Mouse (Mus musculus) NIH3T3 (cell line): ENCODE results near the gene Spop.
"Not testable (repeated sequence)": the region's sequence is repeated elsewhere in the genome, so short reads cannot be mapped to it uniquely, and the experiment has no call there.

Experiments
- DNase-seq: peaks from one replicate; pipeline ENCODE4 v3.0.0-alpha.2; 2012; ENCODE audit warnings: low read depth

Gene Spop

GRCm38 (mm10) chr11:95391743-95392142 lies 22.1 kb upstream of the Spop start:
- no peak for DNase-seq

- no peak for DNase-seq
These were observed 21.6 kb upstream of the Spop start for GRCm38 (mm10) chr11:95392223-95392667.

GRCm38 (mm10) chr11:95392708-95393499 lies 21.0 kb upstream of the Spop start:
- no peak for DNase-seq

- DNase-seq: no peak
These were observed 20.4 kb upstream of the Spop start for GRCm38 (mm10) chr11:95393500-95393816.

- no peak for DNase-seq
These were observed 19.8 kb upstream of the Spop start for GRCm38 (mm10) chr11:95394112-95394511.

GRCm38 (mm10) chr11:95396548-95396947 lies 17.3 kb upstream of the Spop start:
- no peak for DNase-seq

- DNase-seq: peak; percentile 83
These were observed 15.7 kb upstream of the Spop start for GRCm38 (mm10) chr11:95397843-95398835.

- no peak for DNase-seq
These were observed 14.3 kb upstream of the Spop start for GRCm38 (mm10) chr11:95399520-95400020.

GRCm38 (mm10) chr11:95401568-95401967 lies 12.3 kb upstream of the Spop start:
- no peak for DNase-seq

GRCm38 (mm10) chr11:95402196-95402595 lies 11.7 kb upstream of the Spop start:
- DNase-seq: peak; percentile 64

GRCm38 (mm10) chr11:95402658-95403101 lies 11.2 kb upstream of the Spop start:
- peak; percentile 68 for DNase-seq

- peak; percentile 81 for DNase-seq
These were observed 10.2 kb upstream of the Spop start for GRCm38 (mm10) chr11:95403382-95404340.

GRCm38 (mm10) chr11:95405771-95406170 lies 8.1 kb upstream of the Spop start:
- DNase-seq: no peak

- DNase-seq: not testable (repeated sequence)
These were observed 7.5 kb upstream of the Spop start for GRCm38 (mm10) chr11:95406398-95406797.

GRCm38 (mm10) chr11:95409450-95410112 lies 4.3 kb upstream of the Spop start:
- DNase-seq: no peak

- DNase-seq: no peak
These were observed 2.3 kb upstream of the Spop start for GRCm38 (mm10) chr11:95411453-95412013.

- no peak for DNase-seq
These were observed 1.3 kb upstream of the Spop start for GRCm38 (mm10) chr11:95412615-95413014.

- peak; percentile 98 for DNase-seq
These were observed 769 bp downstream of the Spop start for GRCm38 (mm10) chr11:95414536-95415161.

- DNase-seq: no peak
These were observed 2.1 kb downstream of the Spop start for GRCm38 (mm10) chr11:95415931-95416330.

- no peak for DNase-seq
These were observed 3.5 kb downstream of the Spop start for GRCm38 (mm10) chr11:95417341-95417740.
